Mouse (Mus musculus): ENCODE data around the gene Bcl9l.
A peak's percentile ranks its signal among the peaks of the same experiment; 100 is the strongest.

Gene Bcl9l

GRCm38 (mm10) chr9:44513121-44513520, 30.5 kb downstream of the Bcl9l start:
- no peak for DNase-seq

- DNase-seq: no peak
Measured at GRCm38 (mm10) chr9:44513610-44514009, 31.0 kb downstream of the Bcl9l start.

- DNase-seq: no peak
Measured at GRCm38 (mm10) chr9:44514147-44514546, 31.5 kb downstream of the Bcl9l start.

DNA sequence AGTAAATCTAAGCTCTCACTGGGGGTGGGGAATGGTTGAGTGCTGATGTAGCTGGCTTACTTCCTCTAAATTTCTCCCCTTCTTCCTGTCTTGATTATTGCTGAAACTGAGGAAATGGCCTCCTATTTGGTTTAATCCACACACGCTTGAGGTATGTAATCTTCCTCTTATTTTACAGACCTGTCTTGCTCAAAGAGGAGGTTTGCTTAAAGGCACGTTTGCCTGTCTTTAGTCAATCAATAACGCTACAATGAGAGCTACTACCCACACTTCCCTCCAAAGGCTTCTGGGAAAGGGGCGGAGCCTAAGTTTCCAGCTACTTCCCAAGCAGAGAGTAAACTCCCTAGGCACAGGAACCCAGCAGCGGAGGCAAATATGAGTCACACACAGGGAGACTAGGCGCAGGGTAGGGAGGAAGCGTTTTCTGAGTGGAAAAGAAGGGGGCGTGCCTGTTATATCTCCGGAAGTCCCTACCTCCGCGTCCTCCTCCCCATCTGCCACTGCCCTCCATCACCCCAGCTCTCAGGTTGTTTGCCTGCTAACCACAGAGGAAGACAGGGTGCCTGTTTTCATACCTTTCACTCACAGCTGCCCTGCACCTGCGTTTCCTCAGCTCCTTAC, 32.6 kb downstream of the Bcl9l start:
- peak; percentile 86 to 87 for DNase-seq

GRCm38 (mm10) chr9:44515891-44516290, 33.3 kb downstream of the Bcl9l start:
- DNase-seq: no peak

GRCm38 (mm10) chr9:44517368-44517767, 34.7 kb downstream of the Bcl9l start:
- DNase-seq: no peak

GRCm38 (mm10) chr9:44518068-44518467, 35.4 kb downstream of the Bcl9l start:
- peak in 1 of 2 experiments; percentile 51 for DNase-seq

DNA sequence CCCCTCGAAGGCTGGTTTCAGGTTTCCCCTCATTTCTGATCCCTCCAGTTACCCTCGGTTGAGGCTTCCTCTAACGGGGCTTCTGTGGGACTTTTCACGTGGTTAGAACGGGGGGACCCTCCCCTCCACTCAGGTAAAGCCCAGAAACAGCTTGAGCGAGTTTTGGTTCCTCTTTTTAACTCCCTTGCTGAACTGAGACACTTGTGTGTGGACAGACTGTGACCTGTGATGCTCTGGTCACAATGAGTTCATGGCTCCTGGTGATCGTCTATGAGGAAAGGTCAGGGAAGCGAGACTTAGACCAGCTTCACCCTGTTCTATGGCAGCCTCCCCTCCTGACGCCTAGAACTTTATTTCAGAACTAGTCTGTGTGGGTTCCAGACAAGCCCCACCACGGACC, 39.3 kb downstream of the Bcl9l start:
- DNase-seq: no peak

DNA sequence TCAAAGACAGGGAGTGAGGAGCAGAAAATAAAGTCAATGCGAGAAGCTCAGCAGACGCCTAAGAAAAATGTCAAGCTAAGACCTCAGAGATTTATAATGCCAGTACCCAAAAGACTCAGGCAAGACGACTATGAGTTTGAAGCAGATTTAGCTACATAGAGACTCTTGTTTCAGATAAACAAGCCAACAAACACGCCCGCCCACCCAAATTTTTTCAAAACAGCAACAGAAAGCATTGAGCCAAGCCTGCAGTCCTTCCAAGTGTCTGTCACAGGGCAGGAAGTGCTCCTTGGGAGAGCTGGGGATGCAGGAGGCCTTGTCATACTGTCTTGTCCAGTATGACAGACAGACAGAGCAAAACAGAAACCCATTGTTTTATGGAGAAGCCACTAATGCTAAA, 41.1 kb downstream of the Bcl9l start:
- peak in 1 of 2 experiments; percentile 30 for DNase-seq

GRCm38 (mm10) chr9:44524235-44524826, 41.7 kb downstream of the Bcl9l start:
- DNase-seq: no peak

DNA sequence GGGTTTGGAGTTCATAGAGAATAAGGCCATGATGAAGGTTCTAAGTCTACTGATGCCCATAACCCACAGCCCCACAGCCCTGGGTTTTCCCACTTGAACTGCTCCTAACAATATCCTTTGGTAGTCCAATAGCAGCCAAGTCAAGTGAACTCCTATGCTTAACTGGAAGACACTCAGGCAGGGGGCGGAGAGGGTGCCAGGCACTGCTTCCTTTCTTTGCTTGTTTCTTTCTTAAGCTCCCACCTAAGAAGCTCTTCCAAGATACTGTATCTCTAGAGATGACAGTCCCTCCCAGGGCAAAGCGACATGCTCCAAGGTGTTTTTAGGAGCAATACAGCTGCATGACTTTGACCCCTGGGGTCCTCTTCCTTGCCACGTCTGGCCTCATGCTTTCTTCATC, 42.4 kb downstream of the Bcl9l start:
- DNase-seq: no peak

GRCm38 (mm10) chr9:44525589-44525988, 43.0 kb downstream of the Bcl9l start:
- no peak for DNase-seq

DNA sequence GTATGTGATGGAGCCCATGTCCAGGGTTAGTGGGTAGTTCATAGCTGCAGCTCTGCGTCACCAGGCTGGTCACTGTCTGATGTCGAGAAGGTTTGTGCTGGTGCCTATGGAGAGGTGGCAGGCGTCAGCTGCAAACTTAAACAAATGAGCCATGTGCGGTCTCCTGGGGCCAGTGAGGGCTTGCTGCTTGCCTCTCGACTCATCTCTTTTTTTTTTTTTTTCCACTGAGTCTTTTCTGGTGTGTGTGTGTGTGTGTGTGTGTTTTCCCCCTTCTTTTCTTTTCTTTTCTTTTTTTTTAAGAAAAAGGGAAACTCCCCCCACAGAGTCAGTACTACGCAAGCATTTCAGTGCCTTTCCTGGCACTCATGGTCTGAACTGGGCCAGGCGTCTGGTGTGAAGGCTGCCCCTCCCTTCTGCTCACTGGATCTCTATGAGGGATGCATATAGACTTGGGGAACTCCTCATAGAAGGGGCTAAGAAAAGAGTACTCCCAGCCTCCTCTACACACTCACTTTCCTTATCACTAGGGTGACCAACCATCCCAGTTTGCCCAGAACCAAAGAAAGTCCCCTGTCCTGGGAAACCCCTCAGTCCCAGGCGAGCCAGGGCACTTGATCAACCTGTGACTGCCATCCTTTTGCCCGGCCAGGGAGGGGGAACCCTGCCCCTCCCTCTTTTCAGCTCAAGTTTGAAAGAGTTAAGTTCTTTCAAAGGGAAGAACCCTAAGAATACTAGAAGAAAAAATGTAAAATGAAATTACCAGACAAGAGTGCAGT, 43.9 kb downstream of the Bcl9l start:
- no peak for DNase-seq

GRCm38 (mm10) chr9:44528340-44528739, 45.7 kb downstream of the Bcl9l start:
- DNase-seq: peak; percentile 27 to 49

- DNase-seq: no peak
Measured at GRCm38 (mm10) chr9:44532991-44533580, 50.5 kb downstream of the Bcl9l start.

- DNase-seq: no peak
Measured at GRCm38 (mm10) chr9:44537625-44538301, 55.1 kb downstream of the Bcl9l start.

DNA sequence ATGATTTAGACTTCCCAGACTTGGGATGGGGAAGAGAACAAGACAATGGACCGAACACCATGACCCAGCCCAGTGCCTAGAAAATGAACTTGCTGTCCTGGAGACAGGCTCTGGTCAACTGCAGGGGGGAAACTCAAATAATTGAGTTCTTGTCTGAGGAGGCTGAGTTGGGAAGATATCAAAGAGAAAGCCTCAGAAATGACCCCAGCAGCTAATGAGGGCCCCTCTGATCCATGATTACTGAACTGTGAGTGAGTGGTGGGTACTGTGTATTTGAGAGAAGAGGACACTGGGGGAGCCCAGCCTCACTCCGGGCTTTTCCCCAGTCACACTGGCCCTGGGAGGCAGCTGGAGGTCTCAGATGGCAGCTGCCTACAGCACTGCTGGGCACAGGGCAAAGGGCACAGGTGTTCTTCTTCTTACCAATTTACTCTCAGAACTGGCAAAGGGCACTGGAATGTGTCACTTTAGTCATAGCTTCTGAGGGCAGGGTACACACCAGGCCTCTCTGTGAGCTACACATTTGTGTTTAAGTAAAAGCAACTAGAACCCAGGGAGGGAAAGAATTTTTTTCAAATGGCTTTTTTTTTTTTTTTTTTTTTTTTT, 57.3 kb downstream of the Bcl9l start:
- peak; percentile 37 to 43 for DNase-seq

GRCm38 (mm10) chr9:44540676-44541075, 58.1 kb downstream of the Bcl9l start:
- no peak for DNase-seq

DNA sequence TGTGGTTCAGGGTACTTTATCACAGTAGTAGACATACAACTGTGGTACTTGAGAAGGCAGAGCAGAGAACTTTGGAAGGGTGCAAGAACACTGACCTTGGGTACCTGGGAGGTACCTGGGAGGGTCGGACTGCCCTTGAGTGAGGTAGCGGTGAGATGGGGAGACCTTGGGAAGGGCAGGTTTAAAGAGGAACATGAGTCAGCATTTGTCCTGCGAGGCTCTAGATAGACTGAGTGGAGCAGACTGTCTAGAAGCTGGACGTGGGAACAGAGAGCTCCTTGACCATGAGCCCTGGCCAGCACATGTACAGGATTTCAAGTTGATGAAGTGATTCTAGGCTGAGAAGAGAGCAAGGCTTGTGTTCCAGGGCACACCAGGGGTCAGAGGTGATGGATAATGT, 59.7 kb downstream of the Bcl9l start:
- no peak for DNase-seq

- no peak for DNase-seq
Measured at GRCm38 (mm10) chr9:44544986-44545385, 62.4 kb downstream of the Bcl9l start.

- no peak for DNase-seq
Measured at GRCm38 (mm10) chr9:44548412-44549152, 66.0 kb downstream of the Bcl9l start.

DNA sequence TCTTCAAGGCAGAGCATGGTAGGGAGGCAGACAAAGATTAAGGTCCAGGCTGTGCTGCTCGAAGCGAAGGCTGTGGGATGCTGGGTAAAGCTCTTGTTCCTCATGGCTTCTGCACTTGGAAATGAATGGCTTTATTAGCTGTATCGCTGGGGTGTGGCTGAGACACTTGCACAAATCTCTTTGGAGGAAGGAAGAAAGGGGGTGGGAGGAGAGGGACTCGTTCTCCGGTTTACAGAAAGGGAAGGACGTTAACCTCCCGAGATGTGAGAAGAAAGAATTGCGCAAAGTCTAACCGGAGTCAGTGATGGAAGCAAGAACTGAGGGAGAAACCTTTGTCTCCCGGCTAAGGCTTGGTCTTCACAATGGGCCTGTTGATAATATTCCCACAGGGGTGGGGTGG, 68.5 kb downstream of the Bcl9l start:
- DNase-seq: no peak
